Mouse (Mus musculus): ENCODE results near the gene D7Ertd443e. TPM values are rescaled to one million over a fixed set of nuclear protein-coding genes. Genes with fewer than 3 reads are reported as not detected.

D7Ertd443e gene
- not detected for total RNA-seq (2023)

DNA sequence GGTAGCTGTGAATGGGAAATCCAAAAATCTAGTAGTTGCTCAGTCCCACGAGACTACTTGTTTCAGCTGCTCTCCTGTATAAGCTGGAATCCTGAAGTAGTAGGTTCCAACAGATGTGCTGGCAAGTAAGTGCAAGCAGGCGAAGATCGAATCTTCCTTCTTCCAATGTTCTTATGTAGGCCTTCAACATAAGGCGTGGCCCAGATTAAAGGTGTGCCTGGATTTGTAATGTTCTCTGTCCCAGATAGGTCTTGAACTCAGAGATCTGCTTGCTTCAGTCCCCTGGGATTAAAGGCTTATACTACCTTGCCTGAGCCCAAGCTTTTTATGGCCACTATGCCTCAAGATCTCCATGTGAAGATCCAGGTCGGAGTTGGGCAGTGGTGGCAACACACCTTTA, at the start of gene D7Ertd443e:
Gene D7Ertd443e (minus strand): TSS at position 101 of the 400 bp plus-strand sequence.

GRCm38 (mm10) chr7:134231378-134232346, 153.8 kb downstream of the D7Ertd443e start, which contains the start of gene Adam12:
Adam12 (minus strand) TSS chr7:134232146.

Other genes starting within 250 kb of the D7Ertd443e start
- gene Adam12, start 153.5 kb downstream of the D7Ertd443e start, total RNA-seq (2023), result 1.2 TPM

Data from CD8-positive naive resting alpha-beta T cell, adult 57 days (primary cell).